Mouse (Mus musculus) embryonic facial prominence, embryonic 11.5 days (tissue): Measurements from ENCODE around the gene Med21. TPM values are rescaled to one million over a fixed set of nuclear protein-coding genes. Genes with fewer than 3 reads are reported as not detected.

Experiments
- ATAC-seq: fragments of 200-750 bp; cut with Nextera tagmentation; replicated peaks from 2 replicates; pipeline ENCODE4 v1.8.0; 2017; ENCODE audit warnings: low read depth; ENCODE audit not compliant: insufficient number of reproducible peaks, low FRiP score, low TSS enrichment
- DNase-seq: peaks from one replicate; pipeline ENCODE4 v3.0.0-alpha.2; 2015; ENCODE audit warnings: low spot score
- H3K27ac ChIP-seq: fragments of 300-500 bp; sonication (generic); replicated peaks from 2 replicates; pipeline ENCODE4 v1.5.1; 2014; ENCODE audit warnings: mild to moderate bottlenecking, low read depth, low read length, control low read depth
- H3K27me3 ChIP-seq: fragments of 300-500 bp; sonication (generic); 2 replicates; pipeline ENCODE4 v1.6.1; 2014; ENCODE audit warnings: mild to moderate bottlenecking, low read length, moderate library complexity, mixed read lengths; ENCODE audit not compliant: control insufficient read depth, insufficient read depth
- H3K36me3 ChIP-seq: fragments of 300-500 bp; sonication (generic); replicated peaks from 2 replicates; pipeline ENCODE4 v1.6.1; 2014; ENCODE audit warnings: low read depth, mild to moderate bottlenecking, low read length, moderate library complexity, mixed read lengths; ENCODE audit not compliant: control insufficient read depth, insufficient read depth
- H3K4me1 ChIP-seq: fragments of 300-500 bp; sonication (generic); 2 replicates; pipeline ENCODE4 v1.6.1; 2014; ENCODE audit warnings: low read length, mixed read lengths; ENCODE audit not compliant: control insufficient read depth, insufficient read depth
- H3K4me2 ChIP-seq: fragments of 300-500 bp; sonication (generic); 2 replicates; pipeline ENCODE4 v1.6.1; 2014; ENCODE audit warnings: low read depth, mild to moderate bottlenecking, control low read depth, low read length, moderate library complexity
- H3K4me3 ChIP-seq: fragments of 300-500 bp; sonication (generic); 2 replicates; pipeline ENCODE4 v1.5.1; 2014; ENCODE audit warnings: low read depth, low read length, control low read depth
- H3K9ac ChIP-seq: fragments of 300-500 bp; sonication (generic); replicated peaks from 2 replicates; pipeline ENCODE4 v1.6.1; 2014; ENCODE audit warnings: mild to moderate bottlenecking, control low read depth, low read length
- H3K9me3 ChIP-seq: fragments of 300-500 bp; sonication (generic); replicated peaks from 2 replicates; pipeline ENCODE4 v1.6.1; 2016; ENCODE audit warnings: mild to moderate bottlenecking, low read length, inconsistent platforms, mixed read lengths; ENCODE audit not compliant: control insufficient read depth
- WGBS: fragments of 180-500 bp; shearing (Covaris S2); extraction: QIAGEN DNeasy Blood & Tissue Kit; methylation state at CpG from one replicate; pipeline ENCODE4 v1.1.7; 2014; 5-methylcytosine and 5-hydroxymethylcytosine counted together
- polyA plus RNA-seq: library from polyadenylated mRNA; unstranded; fragments of >200 nt; fragmentation: Nextera tagmentation; extraction: Ambion mirVana; gene quantifications from 2 replicates; pipeline ENCODE4 v1.2.1, GENCODE M21; 2014

Gene Med21
- polyA plus RNA-seq, result 126 and 128 TPM in 2 replicates

DNA sequence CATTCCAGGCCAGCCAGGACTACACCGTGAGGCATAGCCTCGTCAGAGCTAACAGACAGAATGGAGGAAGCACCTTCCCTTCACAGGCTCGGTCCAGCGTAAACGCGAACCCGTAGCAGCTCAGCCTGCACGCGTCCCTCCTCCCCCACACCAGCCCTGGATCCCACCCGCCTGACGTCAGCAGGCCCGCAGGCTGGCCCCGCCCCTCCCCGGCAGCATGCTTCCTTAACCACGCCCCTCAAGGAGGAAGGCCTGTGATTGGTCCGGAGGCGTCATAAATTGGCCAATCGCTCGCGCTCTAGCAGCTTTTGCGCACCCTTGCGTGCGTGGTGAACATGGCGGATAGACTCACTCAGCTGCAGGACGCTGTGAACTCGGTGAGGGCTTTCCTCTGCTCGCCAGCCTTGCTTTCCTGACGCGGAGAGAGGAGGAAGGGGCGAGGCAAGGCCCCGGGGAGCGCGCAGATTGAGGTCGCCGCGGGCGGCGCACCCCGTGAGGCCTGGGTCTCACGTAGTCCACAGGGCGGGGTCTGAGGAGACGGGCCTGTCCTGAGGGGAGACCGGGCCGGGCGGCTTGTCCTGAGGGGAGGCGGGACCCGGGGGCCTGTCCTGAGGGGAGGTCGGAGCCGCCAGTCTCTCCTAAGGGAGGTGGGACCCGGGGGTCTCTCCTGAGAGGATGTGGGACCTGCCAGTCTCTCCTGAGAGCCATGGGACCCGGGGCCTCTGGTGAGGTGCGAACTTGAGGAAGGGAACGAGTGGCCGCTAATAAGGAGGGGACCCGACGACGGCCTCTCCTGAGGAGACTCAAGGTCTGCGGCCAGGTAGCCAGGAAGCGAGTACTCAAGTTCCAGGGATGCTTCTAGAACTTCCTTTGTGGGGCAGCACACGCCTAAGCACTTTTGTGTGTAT, at the start of gene Med21, which contains the start of gene Tm7sf3:
TSS of gene Med21 (plus strand) at position 272 of the 908 bp plus-strand sequence.
TSS of gene Tm7sf3 (minus strand) at position 549 of the 908 bp plus-strand sequence.
- peak; percentile 96 for ATAC-seq
- Histone ChIP-seq H3K4me2 (peak within 1 kb of the TSS; percentile 70), H3K4me3 (peak within 1 kb of the TSS; percentile 71), H3K9me3 (no peaks in the 10 kb centered on the region), H3K27ac (peak within 1 kb of the TSS; percentile 80), H3K27me3 (no peaks in the 10 kb centered on the region), H3K9ac (peak within 1 kb of the TSS; percentile 81), H3K36me3 (no peaks in the 10 kb centered on the region), H3K4me1 (no peaks in the 10 kb centered on the region)
- peak; percentile 99 for DNase-seq
- WGBS, result under 1% methylated on average over 56 of the region's 60 CpGs

DNA sequence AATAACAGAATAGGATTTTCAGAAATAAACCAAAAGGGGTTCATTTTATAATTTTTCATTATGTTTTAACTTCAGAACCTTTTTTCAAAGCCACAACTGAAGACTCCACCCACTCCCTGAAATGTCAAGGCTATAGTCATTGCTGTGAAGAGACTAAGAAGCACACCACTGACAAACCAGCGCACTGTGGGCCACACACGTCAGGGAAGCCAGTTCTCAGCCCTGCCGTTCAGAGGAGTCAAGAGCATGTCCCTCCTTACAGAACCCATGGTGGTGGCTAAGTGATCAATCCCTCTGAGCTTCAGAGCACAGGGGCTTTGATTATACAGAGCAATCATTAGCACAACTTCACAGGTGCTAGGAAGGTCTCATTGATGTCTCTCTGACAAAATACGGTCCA, 39.7 kb upstream of the Med21 start:
- WGBS, result 82% methylated on average over 4 of the region's 4 CpGs
- ATAC-seq, result no peak

DNA sequence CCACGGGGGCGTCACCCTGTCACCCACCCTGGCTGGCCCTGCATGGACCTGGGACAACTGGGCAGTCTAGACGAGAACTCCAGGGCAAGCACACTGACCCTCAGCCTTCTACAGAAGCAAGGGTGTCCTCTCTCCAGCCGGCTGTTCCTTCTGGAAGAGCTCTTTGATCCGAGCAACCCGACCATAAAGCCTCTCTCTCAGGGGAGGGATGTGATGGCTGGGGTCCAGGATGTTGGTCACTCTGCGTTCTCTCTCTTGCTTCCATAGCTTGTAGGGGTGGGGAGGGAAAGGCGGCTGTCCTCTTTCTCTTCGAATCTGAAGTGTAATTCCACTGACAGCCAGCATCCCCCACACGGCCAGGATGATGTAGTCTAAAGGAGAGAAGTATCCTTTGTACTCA, 38.7 kb upstream of the Med21 start:
- H3K9ac ChIP-seq, result no peak overlapping the region
- H3K27me3 ChIP-seq, result no peaks in the 10 kb centered on the region
- H3K4me2 ChIP-seq, result no peak overlapping the region
- H3K36me3 ChIP-seq, result no peaks in the 10 kb centered on the region; the same call in 1 of the 2 replicates
- 85% methylated on average over 10 of the region's 10 CpGs for WGBS
- no peak for DNase-seq
- no peak overlapping the region for H3K27ac ChIP-seq
- no peaks in the 10 kb centered on the region for H3K4me1 ChIP-seq
- no peak overlapping the region for H3K4me3 ChIP-seq
- no peaks in the 10 kb centered on the region for H3K9me3 ChIP-seq
- ATAC-seq, result no peak

More for the DNA sequence above, 39.7 kb upstream of the Med21 start:
- no peak for DNase-seq
- no peak overlapping the region for H3K27ac ChIP-seq
- no peaks in the 10 kb centered on the region for H3K9me3 ChIP-seq
- H3K9ac ChIP-seq, result no peak overlapping the region
- no peaks in the 10 kb centered on the region; the same call in 1 of the 2 replicates for H3K36me3 ChIP-seq
- H3K4me1 ChIP-seq, result no peaks in the 10 kb centered on the region
- no peak overlapping the region for H3K4me3 ChIP-seq
- no peak overlapping the region for H3K4me2 ChIP-seq
- H3K27me3 ChIP-seq, result no peaks in the 10 kb centered on the region

GRCm38 (mm10) chr6:146611385-146611784, 31.0 kb upstream of the Med21 start:
- Histone ChIP-seq H3K27me3 (no peaks in the 10 kb centered on the region), H3K4me1 (no peaks in the 10 kb centered on the region), H3K27ac (no peak overlapping the region), H3K4me2 (no peak overlapping the region), H3K9ac (no peak overlapping the region), H3K4me3 (no peak overlapping the region), H3K9me3 (no peaks in the 10 kb centered on the region), H3K36me3 (no peaks in the 10 kb centered on the region; the same call in 1 of the 2 replicates)
- DNase-seq (no peak), ATAC-seq (no peak)
- WGBS, result 89% methylated on average over 6 of the region's 6 CpGs

GRCm38 (mm10) chr6:146611897-146612296, 30.4 kb upstream of the Med21 start:
- H3K27ac ChIP-seq, result no peak overlapping the region
- 88% methylated on average over 7 of the region's 7 CpGs for WGBS
- ATAC-seq (no peak), DNase-seq (no peak)
- H3K4me1 ChIP-seq, result no peaks in the 10 kb centered on the region
- no peak overlapping the region for H3K4me2 ChIP-seq
- H3K36me3 ChIP-seq, result no peaks in the 10 kb centered on the region; the same call in 1 of the 2 replicates
- no peak overlapping the region for H3K4me3 ChIP-seq
- H3K9me3 ChIP-seq, result no peaks in the 10 kb centered on the region
- no peaks in the 10 kb centered on the region for H3K27me3 ChIP-seq
- no peak overlapping the region for H3K9ac ChIP-seq

DNA sequence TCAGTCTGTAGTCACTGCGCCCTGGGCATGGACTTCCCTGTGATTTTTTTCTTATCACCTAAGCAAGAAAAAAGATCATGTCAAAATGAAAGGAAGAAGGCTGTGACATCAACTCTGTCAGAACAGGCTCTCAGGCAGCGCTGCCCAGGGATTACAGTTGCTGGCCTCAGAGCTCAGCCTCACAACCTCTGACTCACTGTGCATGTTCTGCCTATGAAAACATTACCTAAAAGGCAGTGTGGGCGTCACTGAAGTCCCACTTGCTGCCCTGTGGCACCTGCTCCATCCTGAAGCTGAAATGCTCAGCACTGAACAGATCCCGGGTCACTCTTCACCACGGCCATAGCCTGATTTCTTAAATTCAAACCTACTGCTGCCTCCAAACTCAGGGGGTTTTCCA, 29.6 kb upstream of the Med21 start:
- no peaks in the 10 kb centered on the region for H3K27me3 ChIP-seq
- no peak overlapping the region for H3K27ac ChIP-seq
- no peak for DNase-seq
- H3K4me3 ChIP-seq, result no peak overlapping the region
- ATAC-seq, result no peak
- H3K36me3 ChIP-seq, result no peaks in the 10 kb centered on the region; the same call in 1 of the 2 replicates
- no peak overlapping the region for H3K9ac ChIP-seq
- H3K4me1 ChIP-seq, result no peaks in the 10 kb centered on the region
- whole genome bisulfite sequencing, result 91% methylated on average over 5 of the region's 5 CpGs
- no peaks in the 10 kb centered on the region for H3K9me3 ChIP-seq
- H3K4me2 ChIP-seq, result no peak overlapping the region

DNA sequence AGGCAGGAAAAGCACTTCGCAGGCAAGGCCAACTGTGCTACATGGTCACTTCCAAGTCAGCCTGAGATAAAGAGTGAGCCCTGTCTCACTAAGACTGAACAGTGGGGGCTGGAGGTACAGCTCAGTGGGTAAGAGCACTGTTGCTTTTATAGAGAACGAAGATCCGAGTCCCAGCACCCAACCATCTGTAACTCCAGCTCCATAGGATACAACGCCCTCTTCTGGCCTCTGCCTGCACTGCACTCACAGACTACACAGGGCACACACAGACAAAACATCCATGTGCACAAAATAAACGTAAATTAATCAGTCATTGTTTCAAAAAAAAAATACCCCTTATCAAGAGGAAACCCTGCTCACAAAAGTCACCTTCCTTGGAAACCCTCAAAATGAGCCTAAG, 28.4 kb upstream of the Med21 start:
- WGBS, result 92% methylated on average over 5 of the region's 5 CpGs
- H3K4me1 ChIP-seq, result no peaks in the 10 kb centered on the region
- H3K27ac ChIP-seq, result no peak overlapping the region
- DNase-seq (no peak), ATAC-seq (no peak)
- no peaks in the 10 kb centered on the region; the same call in 1 of the 2 replicates for H3K36me3 ChIP-seq
- no peak overlapping the region for H3K4me2 ChIP-seq
- H3K9ac ChIP-seq, result no peak overlapping the region
- H3K27me3 ChIP-seq, result no peaks in the 10 kb centered on the region
- H3K9me3 ChIP-seq, result no peaks in the 10 kb centered on the region
- H3K4me3 ChIP-seq, result no peak overlapping the region

DNA sequence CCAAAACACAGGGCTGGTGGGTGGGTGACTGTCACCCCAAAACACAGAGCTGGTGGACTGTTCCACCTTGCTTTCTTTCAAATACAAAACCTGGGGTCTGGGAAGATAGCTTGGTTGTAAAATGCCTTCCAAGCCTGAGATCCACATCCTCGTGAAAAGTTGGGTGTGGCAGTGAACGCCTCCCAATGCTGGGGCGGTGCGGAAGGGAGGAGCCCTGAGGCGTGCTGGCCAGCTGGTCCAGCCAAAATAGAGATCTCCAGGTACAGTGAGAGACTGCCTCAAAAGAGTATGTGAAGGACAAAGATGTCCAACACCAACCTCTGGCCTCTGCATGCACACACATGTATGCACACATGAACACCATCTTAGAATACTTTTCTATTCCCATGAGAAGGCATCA, 27.8 kb upstream of the Med21 start:
- H3K4me3 ChIP-seq, result no peak overlapping the region
- no peak overlapping the region for H3K4me2 ChIP-seq
- H3K27ac ChIP-seq, result no peak overlapping the region
- ATAC-seq, result no peak
- no peaks in the 10 kb centered on the region; the same call in 1 of the 2 replicates for H3K36me3 ChIP-seq
- no peaks in the 10 kb centered on the region for H3K9me3 ChIP-seq
- no peak for DNase-seq
- WGBS, result 94% methylated on average over 5 of the region's 5 CpGs
- no peaks in the 10 kb centered on the region for H3K27me3 ChIP-seq
- no peaks in the 10 kb centered on the region for H3K4me1 ChIP-seq
- no peak overlapping the region for H3K9ac ChIP-seq
